Mouse (Mus musculus): Measurements from ENCODE around the gene Olfr259. TPM values are rescaled to one million over a fixed set of nuclear protein-coding genes. Genes with fewer than 3 reads are reported as not detected.

Olfr259 gene
- polyA plus RNA-seq (2012): not detected in 2 replicates

DNA sequence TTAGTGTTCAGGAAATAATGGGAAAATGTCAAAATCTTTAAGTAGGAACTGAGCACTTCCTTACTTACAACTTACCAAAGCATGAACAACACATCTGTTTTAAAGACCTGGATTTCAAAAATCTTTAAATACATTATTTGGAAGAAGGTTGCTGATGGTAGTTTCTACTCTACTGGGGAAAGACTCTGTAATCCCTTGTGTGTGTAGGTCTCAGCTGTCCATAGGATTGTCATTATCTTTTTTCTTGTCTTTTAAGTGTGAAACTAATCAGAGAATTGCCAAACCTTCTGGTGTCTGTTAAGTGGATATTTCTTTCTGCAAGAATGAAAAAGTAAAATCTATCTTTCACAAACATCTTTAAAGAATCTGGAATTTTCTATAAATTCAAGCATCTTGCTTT, at the start of gene Olfr259:
Gene Olfr259, minus strand, starts transcription at position 101 of the 400 bp plus-strand sequence.
- no peak for TF ChIP-seq GATA1 (IDR thresholded peaks at IDR 0.05; ENCODE audit: low read length)

- no peak for TF ChIP-seq GATA1 (IDR thresholded peaks at IDR 0.05; ENCODE audit: low read length)
Observed at GRCm38 (mm10) chr2:87152524-87152923, 38.2 kb upstream of the Olfr259 start, which contains the start of gene Olfr1111. Gene Olfr1111 (minus strand): TSS chr2:87152624.

GRCm38 (mm10) chr2:87140200-87140599, 25.8 kb upstream of the Olfr259 start, which contains the start of gene Olfr1110:
Gene Olfr1110 (minus strand): TSS chr2:87140300.
- TF ChIP-seq GATA1 (IDR thresholded peaks at IDR 0.05; ENCODE audit: low read length): no peak

DNA sequence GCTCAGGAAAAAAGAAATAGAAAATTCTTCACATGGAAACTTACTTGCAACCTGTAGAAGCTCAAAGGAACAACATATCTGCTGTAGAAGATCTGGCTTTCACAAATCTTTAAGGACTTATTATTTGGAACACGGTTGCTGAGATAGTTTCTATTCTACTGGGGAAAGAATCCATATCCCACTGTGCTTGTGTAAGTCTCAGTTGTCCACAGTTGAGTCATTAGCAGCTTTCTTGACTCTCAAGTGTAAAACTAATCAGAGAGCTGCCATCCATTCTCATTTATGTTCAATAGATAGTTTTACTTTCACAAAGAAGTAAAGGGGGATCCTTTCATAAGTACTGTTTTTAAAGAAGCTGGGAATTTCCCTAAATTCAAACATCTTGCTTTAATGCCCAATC, 18.5 kb downstream of the Olfr259 start, which contains the start of gene Olfr1109:
Gene Olfr1109, minus strand, starts transcription at position 101 of the 400 bp plus-strand sequence.
- no peak for TF ChIP-seq GATA1 (IDR thresholded peaks at IDR 0.05; ENCODE audit: low read length)

DNA sequence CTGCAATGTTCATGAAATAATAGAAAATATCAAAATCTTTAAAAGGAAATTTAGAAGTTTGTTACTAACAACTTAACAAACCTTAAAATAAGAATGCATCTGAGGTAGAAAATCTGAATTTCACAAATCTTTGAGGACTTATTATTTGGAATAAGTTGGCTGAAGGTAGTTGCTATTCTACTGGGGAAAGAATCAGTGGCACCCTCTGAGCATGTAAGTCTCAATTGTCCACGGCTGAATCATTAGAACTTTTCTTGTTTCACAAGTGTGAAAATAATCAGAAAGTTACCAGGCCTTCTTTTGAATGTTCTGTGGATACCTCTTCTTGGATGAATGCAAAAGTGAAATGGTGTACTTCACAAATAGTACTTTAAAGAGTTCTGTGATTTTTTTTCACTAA, 38.6 kb downstream of the Olfr259 start, which contains the start of gene Olfr1107:
Gene Olfr1107, minus strand, starts transcription at position 101 of the 400 bp plus-strand sequence.
- no peak for TF ChIP-seq GATA1 (IDR thresholded peaks at IDR 0.05; ENCODE audit: low read length)

Other genes with a start within 250 kb of the Olfr259 start
- gene Gm13723, start 239.8 kb downstream of the Olfr259 start, polyA plus RNA-seq (2012): not detected in 2 replicates
- not detected in 2 replicates for gene Olfr1097, start 222.4 kb downstream of the Olfr259 start, polyA plus RNA-seq (2012)
- not detected in 2 replicates for gene Olfr1098, start 190.0 kb downstream of the Olfr259 start, polyA plus RNA-seq (2012)
- not detected in 2 replicates for gene Olfr1099, start 153.9 kb downstream of the Olfr259 start, polyA plus RNA-seq (2012)
- gene Olfr1100, start 134.6 kb downstream of the Olfr259 start, polyA plus RNA-seq (2012): not detected in 2 replicates
- not detected in 2 replicates for gene Olfr1101, start 123.3 kb downstream of the Olfr259 start, polyA plus RNA-seq (2012)
- not detected in 2 replicates for gene Olfr1102, start 116.2 kb downstream of the Olfr259 start, polyA plus RNA-seq (2012)
- not detected in 2 replicates for gene Olfr1104, start 87.5 kb downstream of the Olfr259 start, polyA plus RNA-seq (2012)
- gene Olfr1105, start 78.0 kb downstream of the Olfr259 start, polyA plus RNA-seq (2012): not detected in 2 replicates
- gene Olfr1106, start 62.3 kb downstream of the Olfr259 start, polyA plus RNA-seq (2012): not detected in 2 replicates
- gene Olfr1107, start 38.8 kb downstream of the Olfr259 start, polyA plus RNA-seq (2012): not detected in 2 replicates
- not detected in 2 replicates for gene Olfr1109, start 18.6 kb downstream of the Olfr259 start, polyA plus RNA-seq (2012)
- gene Olfr1110, start 25.7 kb upstream of the Olfr259 start, polyA plus RNA-seq (2012): not detected in 2 replicates
- gene Olfr1111, start 38.1 kb upstream of the Olfr259 start, polyA plus RNA-seq (2012): not detected in 2 replicates
- not detected in 2 replicates for gene Olfr1112, start 73.2 kb upstream of the Olfr259 start, polyA plus RNA-seq (2012)
- gene Olfr1113, start 94.4 kb upstream of the Olfr259 start, polyA plus RNA-seq (2012): not detected in 2 replicates
- gene Olfr1115, start 133.4 kb upstream of the Olfr259 start, polyA plus RNA-seq (2012): not detected in 2 replicates
- gene Olfr1116, start 153.0 kb upstream of the Olfr259 start, polyA plus RNA-seq (2012): not detected in 2 replicates
- not detected in 2 replicates for gene Olfr1118, start 193.0 kb upstream of the Olfr259 start, polyA plus RNA-seq (2012)
- gene Olfr1120, start 240.2 kb upstream of the Olfr259 start, polyA plus RNA-seq (2012): not detected in 2 replicates